Mouse (Mus musculus) E14TG2a.4 (cell line): ENCODE measurements at regions not wholly inside any gene's neighbourhood (a gene's known extent, or its start where the extent isn't known, plus 50 kb on each side); places are given as distances from the start of the nearest gene placed in this dataset.
"Not testable (repeated sequence)": the region's sequence is repeated elsewhere in the genome, so short reads cannot be mapped to it uniquely, and the experiment has no call there.

Source experiments
- H3K27me3 ChIP-seq: 2 replicates; pipeline ENCODE4 v1.6.1; 2014; ENCODE audit warnings: low read length, control low read depth; ENCODE audit not compliant: insufficient read depth
- H3K36me3 ChIP-seq: 2 replicates; pipeline ENCODE4 v1.6.1; 2014; ENCODE audit warnings: low read length, control low read depth; ENCODE audit not compliant: insufficient read depth
- H3K4me1 ChIP-seq: replicated peaks from 2 replicates; pipeline ENCODE4 v1.6.1; 2014; ENCODE audit warnings: low read depth, low read length, control low read depth
- H3K4me3 ChIP-seq: replicated peaks from 2 replicates; pipeline ENCODE4 v1.5.1; 2014; ENCODE audit warnings: mild to moderate bottlenecking, low read length
- H3K9me3 ChIP-seq: 2 replicates; pipeline ENCODE4 v1.6.1; 2014; ENCODE audit warnings: low read length, control low read depth
- CTCF ChIP-seq: conservative IDR thresholded peaks from 2 replicates; pipeline ENCODE4 v1.5.1; 2014; ENCODE audit warnings: low read length
- NANOG ChIP-seq: IDR thresholded peaks from 2 replicates; pipeline ENCODE4 v1.6.1; 2014; ENCODE audit warnings: borderline replicate concordance, low read length, mixed read lengths

GRCm38 (mm10) chr14:53042016-53042415 lies 546.5 kb upstream of the Olfr1507 start:
- H3K36me3 ChIP-seq, H3K4me3 ChIP-seq, H3K9me3 ChIP-seq, H3K27me3 ChIP-seq: not testable (repeated sequence)
- H3K4me1 ChIP-seq: peaks cover 49% of the 10 kb centered on the region
- peak; percentile 43 for TF ChIP-seq CTCF

GRCm38 (mm10) chr14:53039475-53039874 lies 543.9 kb upstream of the Olfr1507 start:
- not testable (repeated sequence) for H3K27me3 ChIP-seq, H3K9me3 ChIP-seq, H3K36me3 ChIP-seq
- Histone ChIP-seq H3K4me3 (peak overlapping the region; percentile 41; the same call in 1 of the 2 replicates), H3K4me1 (peaks cover 51% of the 10 kb centered on the region)
- peak; percentile 70; the same call in 1 of the 2 replicates for TF ChIP-seq NANOG

GRCm38 (mm10) chr14:53034940-53035339 lies 539.4 kb upstream of the Olfr1507 start:
- not testable (repeated sequence) for H3K36me3 ChIP-seq, H3K27me3 ChIP-seq, H3K9me3 ChIP-seq, H3K4me3 ChIP-seq
- H3K4me1 ChIP-seq: peaks cover 19% of the 10 kb centered on the region

- H3K4me1 ChIP-seq: peaks cover 10% of the 10 kb centered on the region
- H3K4me3 ChIP-seq: not testable (repeated sequence)
These were observed 537.7 kb upstream of the Olfr1507 start for GRCm38 (mm10) chr14:53033221-53033620.

GRCm38 (mm10) chr14:53032498-53032897 lies 536.9 kb upstream of the Olfr1507 start:
- H3K9me3 ChIP-seq, H3K27me3 ChIP-seq, H3K36me3 ChIP-seq, H3K4me3 ChIP-seq, H3K4me1 ChIP-seq: not testable (repeated sequence)

More at GRCm38 (mm10) chr14:53033221-53033620, 537.7 kb upstream of the Olfr1507 start:
- not testable (repeated sequence) for H3K27me3 ChIP-seq, H3K9me3 ChIP-seq, H3K36me3 ChIP-seq

- not testable (repeated sequence) for H3K9me3 ChIP-seq, H3K27me3 ChIP-seq, H3K36me3 ChIP-seq, H3K4me3 ChIP-seq, H3K4me1 ChIP-seq
These were observed 534.7 kb upstream of the Olfr1507 start for GRCm38 (mm10) chr14:53030227-53030626.

- not testable (repeated sequence) for H3K36me3 ChIP-seq, H3K27me3 ChIP-seq, H3K4me3 ChIP-seq, H3K4me1 ChIP-seq, H3K9me3 ChIP-seq
These were observed 531.4 kb upstream of the Olfr1507 start for GRCm38 (mm10) chr14:53026958-53027357.

GRCm38 (mm10) chr14:53020152-53020551 lies 524.6 kb upstream of the Olfr1507 start:
- not testable (repeated sequence) for H3K36me3 ChIP-seq, H3K9me3 ChIP-seq, H3K4me3 ChIP-seq, H3K4me1 ChIP-seq, H3K27me3 ChIP-seq

- not testable (repeated sequence) for H3K27me3 ChIP-seq, H3K9me3 ChIP-seq, H3K36me3 ChIP-seq, H3K4me1 ChIP-seq, H3K4me3 ChIP-seq
These were observed 512.2 kb upstream of the Olfr1507 start for GRCm38 (mm10) chr14:53007741-53008140.

- H3K27me3 ChIP-seq, H3K4me3 ChIP-seq, H3K9me3 ChIP-seq, H3K36me3 ChIP-seq, H3K4me1 ChIP-seq: not testable (repeated sequence)
These were observed 511.8 kb upstream of the Olfr1507 start for GRCm38 (mm10) chr14:53007323-53007722.

GRCm38 (mm10) chr14:53001289-53001688 lies 505.7 kb upstream of the Olfr1507 start:
- not testable (repeated sequence) for H3K4me3 ChIP-seq, H3K36me3 ChIP-seq, H3K27me3 ChIP-seq, H3K4me1 ChIP-seq, H3K9me3 ChIP-seq

GRCm38 (mm10) chr14:52992106-52992760 lies 496.7 kb upstream of the Olfr1507 start:
- not testable (repeated sequence) for H3K4me3 ChIP-seq, H3K27me3 ChIP-seq, H3K4me1 ChIP-seq, H3K9me3 ChIP-seq, H3K36me3 ChIP-seq

GRCm38 (mm10) chr14:52991328-52991665 lies 495.7 kb upstream of the Olfr1507 start:
- H3K4me1 ChIP-seq, H3K36me3 ChIP-seq, H3K4me3 ChIP-seq, H3K27me3 ChIP-seq, H3K9me3 ChIP-seq: not testable (repeated sequence)

GRCm38 (mm10) chr14:52990569-52991327 lies 495.2 kb upstream of the Olfr1507 start:
- H3K4me3 ChIP-seq, H3K9me3 ChIP-seq, H3K27me3 ChIP-seq, H3K36me3 ChIP-seq, H3K4me1 ChIP-seq: not testable (repeated sequence)
